In the genomic region with DNA sequence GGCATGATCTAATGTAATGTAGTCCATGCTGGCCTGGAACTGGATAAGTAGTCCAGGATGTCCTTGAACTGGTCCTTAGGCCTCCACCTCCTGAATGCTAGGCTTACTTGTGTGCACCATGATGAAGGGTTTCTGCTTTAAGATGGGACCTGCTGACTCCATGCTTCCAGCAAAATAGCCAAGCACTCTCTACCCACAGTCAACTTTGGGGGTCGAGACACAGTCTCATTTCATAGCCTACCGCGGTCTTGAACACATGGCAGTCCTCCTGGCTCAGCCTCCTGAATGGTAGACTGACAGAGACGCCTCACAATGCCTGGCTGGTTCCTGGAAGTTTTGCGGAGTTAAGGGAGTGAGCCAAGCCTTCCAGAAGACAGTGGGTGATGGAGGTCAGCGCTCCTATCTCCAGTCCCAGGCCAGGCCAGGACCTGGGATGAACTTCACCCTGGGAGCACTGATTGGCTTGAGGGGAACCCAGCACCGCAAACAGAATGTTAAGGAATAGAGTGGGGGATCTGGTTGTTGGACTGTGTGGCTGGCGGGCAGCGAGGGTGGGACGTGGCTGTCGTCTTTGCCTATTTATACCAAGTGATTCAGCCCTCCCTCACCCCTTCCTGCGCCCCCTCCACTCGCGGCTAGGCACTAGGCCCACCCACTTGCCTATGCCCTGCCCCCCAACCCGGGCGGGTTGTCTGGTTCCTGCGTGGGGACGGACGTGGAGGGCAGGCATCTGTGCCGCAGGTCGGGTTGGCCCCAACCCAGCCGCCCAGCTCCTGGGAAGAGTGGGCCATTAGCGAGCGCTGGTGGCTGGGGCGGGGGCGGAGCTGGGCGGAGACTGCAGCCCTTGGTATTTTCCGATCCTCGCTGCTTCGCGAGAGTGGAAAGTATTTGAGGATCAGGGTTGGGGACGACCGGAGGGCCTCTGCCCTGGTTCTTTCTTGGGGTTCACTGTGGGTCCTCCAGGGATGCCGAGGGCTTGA, we compare ENCODE assay signal across 8 mouse cellular contexts. TPM values are rescaled to one million over a fixed set of nuclear protein-coding genes. Genes with fewer than 3 reads are reported as not detected.
DNase-seq lines count a peak whose midpoint lies in the region; ATAC-seq and TF ChIP-seq lines count a peak whose summit lies in the region.

No protein-coding gene starts in this region.

- DNase-seq in 3T3-L1 (ENCODE audit: low read depth, low spot score) (peak; percentile 94), ZHBTc4 (ENCODE audit: low read depth, low spot score) (peak; percentile 80)
- peak; percentile 67 for DNase-seq in forebrain, embryonic 10.5 days (ENCODE audit: extremely low spot score, low spot score)
- DNase-seq in kidney, postnatal 0 days (ENCODE audit: low spot score): peak; percentile 89
- peak; percentile 82 for DNase-seq in thymus, postnatal 0 days (ENCODE audit: low spot score)

- 12% methylated on average over 34 of the region's 34 CpGs for WGBS in forebrain, embryonic 10.5 days
- 6% methylated on average over 34 of the region's 34 CpGs for WGBS in heart, embryonic 15.5 days
- 7% methylated on average over 32 of the region's 34 CpGs for WGBS in kidney, postnatal 0 days
- 7% methylated on average over 34 of the region's 34 CpGs for WGBS in lung, embryonic 15.5 days

- H3K4me2 ChIP-seq in heart, embryonic 15.5 days: peak overlapping the region; percentile 88
- H3K4me2 ChIP-seq in kidney, postnatal 0 days (ENCODE audit: low read length): peak overlapping the region; percentile 87
- H3K4me2 ChIP-seq in lung, embryonic 15.5 days: peak overlapping the region; percentile 78

- H3K4me3 ChIP-seq in forebrain, embryonic 10.5 days: peak overlapping the region; percentile 69
- H3K4me3 ChIP-seq in heart, embryonic 15.5 days: peak overlapping the region; percentile 76
- peak overlapping the region; percentile 66 for H3K4me3 ChIP-seq in kidney, postnatal 0 days (replicated peaks; ENCODE audit: low read depth, low read length)
- H3K4me3 ChIP-seq in lung, embryonic 15.5 days: peak overlapping the region; percentile 69

- H3K27me3 ChIP-seq in forebrain, embryonic 10.5 days (ENCODE audit: poor library complexity, severe bottlenecking): peaks cover 28% of the 10 kb centered on the region
- no peaks in the 10 kb centered on the region for H3K27me3 ChIP-seq in heart, embryonic 15.5 days
- H3K27me3 ChIP-seq in kidney, postnatal 0 days (ENCODE audit: insufficient read depth, low read length): no peaks in the 10 kb centered on the region
- H3K27me3 ChIP-seq in lung, embryonic 15.5 days: no peaks in the 10 kb centered on the region

- peak; percentile 60 for ATAC-seq in heart, embryonic 15.5 days (replicated peaks; ENCODE audit: insufficient number of reproducible peaks, insufficient read depth, low FRiP score, low read depth)
- ATAC-seq in kidney, postnatal 0 days (replicated peaks; ENCODE audit: low FRiP score, low read depth): peak; percentile 27
- ATAC-seq in lung, embryonic 15.5 days (ENCODE audit: borderline replicate concordance, extremely low read depth, low FRiP score, low TSS enrichment): peak; percentile 47
- peak; percentile 30 for ATAC-seq in neutrophil, adult 5-6 weeks (ENCODE audit: extremely low read depth, insufficient number of reproducible peaks, low FRiP score, poor library complexity, severe bottlenecking)

- H3K27ac ChIP-seq in forebrain, embryonic 10.5 days: peak overlapping the region; percentile 85
- peak overlapping the region; percentile 97 for H3K27ac ChIP-seq in heart, embryonic 15.5 days
- H3K27ac ChIP-seq in kidney, postnatal 0 days: peak overlapping the region; percentile 96
- H3K27ac ChIP-seq in lung, embryonic 15.5 days: peak overlapping the region; percentile 92

- no peak for TF ChIP-seq CTCF in kidney, postnatal 0 days (IDR thresholded peaks at IDR 0.05; ENCODE audit: low read depth)

- H3K9me3 ChIP-seq in forebrain, embryonic 10.5 days: no peaks in the 10 kb centered on the region
- no peaks in the 10 kb centered on the region for H3K9me3 ChIP-seq in heart, embryonic 15.5 days (replicated peaks)
- no peaks in the 10 kb centered on the region for H3K9me3 ChIP-seq in kidney, postnatal 0 days (replicated peaks; ENCODE audit: low read length)
- no peaks in the 10 kb centered on the region for H3K9me3 ChIP-seq in lung, embryonic 15.5 days

- peaks cover 14% of the 10 kb centered on the region for H3K36me3 ChIP-seq in forebrain, embryonic 10.5 days (replicated peaks)
- H3K36me3 ChIP-seq in heart, embryonic 15.5 days: peaks cover 22% of the 10 kb centered on the region; the same call in 1 of the 2 replicates
- H3K36me3 ChIP-seq in kidney, postnatal 0 days (ENCODE audit: insufficient read depth, low read length): 0 out of 2 replicates have a peak, but pooled peaks cover 8% of the 10 kb centered on the region
- H3K36me3 ChIP-seq in lung, embryonic 15.5 days: peaks cover 14% of the 10 kb centered on the region

- H3K9ac ChIP-seq in heart, embryonic 15.5 days: peak overlapping the region; percentile 92
- H3K9ac ChIP-seq in kidney, postnatal 0 days (ENCODE audit: low read depth, low read length): peak overlapping the region; percentile 70
- peak overlapping the region; percentile 78 for H3K9ac ChIP-seq in lung, embryonic 15.5 days

- peaks cover 69% of the 10 kb centered on the region for H3K4me1 ChIP-seq in forebrain, embryonic 10.5 days
- peaks cover 73% of the 10 kb centered on the region for H3K4me1 ChIP-seq in heart, embryonic 15.5 days (replicated peaks)
- H3K4me1 ChIP-seq in kidney, postnatal 0 days (replicated peaks; ENCODE audit: insufficient read depth, low read length): peaks cover 54% of the 10 kb centered on the region
- peaks cover 64% of the 10 kb centered on the region for H3K4me1 ChIP-seq in lung, embryonic 15.5 days

RNA-seq across cellular contexts. Expression of gene Nanos3, which starts 18.2 kb away (rescaled TPM):
- 2.6 and 3.7 TPM in 2 replicates for polyA plus RNA-seq in forebrain, embryonic 10.5 days (2016; fragmentation: Nextera tagmentation; extraction: Ambion mirVana)
- 1.4 and 1.6 TPM in 2 replicates for polyA plus RNA-seq in heart, embryonic 15.5 days (2015; fragmentation: Nextera tagmentation; extraction: Ambion mirVana)
- 8.6 and 9.6 TPM in 2 replicates for polyA plus RNA-seq in kidney, postnatal 0 days (2015; fragmentation: Nextera tagmentation; extraction: Ambion mirVana)
- 2.7 and 3.2 TPM in 2 replicates for polyA plus RNA-seq in lung, embryonic 15.5 days (2015; fragmentation: Nextera tagmentation; extraction: Ambion mirVana)
- not detected in 2 replicates for total RNA-seq in neutrophil, adult 5-6 weeks (2017)
- polyA plus RNA-seq in thymus, postnatal 0 days (2015; fragmentation: Nextera tagmentation; extraction: Ambion mirVana): 5.3 and 6.2 TPM in 2 replicates

RNA-seq across cellular contexts. Expression of gene Zswim4, which starts 33.6 kb away (rescaled TPM):
- polyA plus RNA-seq in forebrain, embryonic 10.5 days (2016; fragmentation: Nextera tagmentation; extraction: Ambion mirVana): 28.6 and 31.4 TPM in 2 replicates
- polyA plus RNA-seq in heart, embryonic 15.5 days (2015; fragmentation: Nextera tagmentation; extraction: Ambion mirVana): 7.6 and 9.7 TPM in 2 replicates
- 10.5 and 11.0 TPM in 2 replicates for polyA plus RNA-seq in kidney, postnatal 0 days (2015; fragmentation: Nextera tagmentation; extraction: Ambion mirVana)
- 13.6 and 14.2 TPM in 2 replicates for polyA plus RNA-seq in lung, embryonic 15.5 days (2015; fragmentation: Nextera tagmentation; extraction: Ambion mirVana)
- 23.6 and 28.4 TPM in 2 replicates for total RNA-seq in neutrophil, adult 5-6 weeks (2017)
- polyA plus RNA-seq in thymus, postnatal 0 days (2015; fragmentation: Nextera tagmentation; extraction: Ambion mirVana): 12.7 and 13.2 TPM in 2 replicates

RNA-seq across cellular contexts. Expression of gene D8Ertd738e, which starts 46.3 kb away (rescaled TPM):
- polyA plus RNA-seq in forebrain, embryonic 10.5 days (2016; fragmentation: Nextera tagmentation; extraction: Ambion mirVana): 386 and 390 TPM in 2 replicates
- 290 and 291 TPM in 2 replicates for polyA plus RNA-seq in heart, embryonic 15.5 days (2015; fragmentation: Nextera tagmentation; extraction: Ambion mirVana)
- polyA plus RNA-seq in kidney, postnatal 0 days (2015; fragmentation: Nextera tagmentation; extraction: Ambion mirVana): 373 and 388 TPM in 2 replicates
- polyA plus RNA-seq in lung, embryonic 15.5 days (2015; fragmentation: Nextera tagmentation; extraction: Ambion mirVana): 320 and 350 TPM in 2 replicates
- 130 and 147 TPM in 2 replicates for total RNA-seq in neutrophil, adult 5-6 weeks (2017)
- 403 and 424 TPM in 2 replicates for polyA plus RNA-seq in thymus, postnatal 0 days (2015; fragmentation: Nextera tagmentation; extraction: Ambion mirVana)

RNA-seq across cellular contexts. Expression of gene Mri1, which starts 53.9 kb away (rescaled TPM):
- 65.2 and 71.3 TPM in 2 replicates for polyA plus RNA-seq in forebrain, embryonic 10.5 days (2016; fragmentation: Nextera tagmentation; extraction: Ambion mirVana)
- 36.1 and 42.7 TPM in 2 replicates for polyA plus RNA-seq in heart, embryonic 15.5 days (2015; fragmentation: Nextera tagmentation; extraction: Ambion mirVana)
- 80.4 and 81.6 TPM in 2 replicates for polyA plus RNA-seq in kidney, postnatal 0 days (2015; fragmentation: Nextera tagmentation; extraction: Ambion mirVana)
- 67.2 and 72.4 TPM in 2 replicates for polyA plus RNA-seq in lung, embryonic 15.5 days (2015; fragmentation: Nextera tagmentation; extraction: Ambion mirVana)
- 11.9 and 19.9 TPM in 2 replicates for total RNA-seq in neutrophil, adult 5-6 weeks (2017)
- 80.0 and 85.4 TPM in 2 replicates for polyA plus RNA-seq in thymus, postnatal 0 days (2015; fragmentation: Nextera tagmentation; extraction: Ambion mirVana)

RNA-seq across cellular contexts. Expression of gene 4930432K21Rik, which starts 55.4 kb away (rescaled TPM):
- 1.9 and 2.4 TPM in 2 replicates for polyA plus RNA-seq in forebrain, embryonic 10.5 days (2016; fragmentation: Nextera tagmentation; extraction: Ambion mirVana)
- polyA plus RNA-seq in heart, embryonic 15.5 days (2015; fragmentation: Nextera tagmentation; extraction: Ambion mirVana): 0.60 and 0.77 TPM in 2 replicates
- polyA plus RNA-seq in kidney, postnatal 0 days (2015; fragmentation: Nextera tagmentation; extraction: Ambion mirVana): 1.3 and 1.6 TPM in 2 replicates
- 1.7 TPM in 2 replicates for polyA plus RNA-seq in lung, embryonic 15.5 days (2015; fragmentation: Nextera tagmentation; extraction: Ambion mirVana)
- total RNA-seq in neutrophil, adult 5-6 weeks (2017): 0.93 and 2.7 TPM in 2 replicates
- polyA plus RNA-seq in thymus, postnatal 0 days (2015; fragmentation: Nextera tagmentation; extraction: Ambion mirVana): 1.3 and 1.4 TPM in 2 replicates

Comparison
In these comparisons a context has a peak if more than half of its experiments do, and no peak if none do; other contexts are left out.
1. Peak in every context shown above with its lines: DNase-seq, ATAC-seq, H3K4me3 ChIP-seq and H3K27ac ChIP-seq.